Mouse (Mus musculus): ENCODE data around the gene Spata13. TPM values are rescaled to one million over a fixed set of nuclear protein-coding genes. Genes with fewer than 3 reads are reported as not detected.

Gene Spata13
- polyA plus RNA-seq, 1 experiment from 2014 or later, result 11.2 TPM

GRCm38 (mm10) chr14:60686733-60687132 is 52.9 kb downstream of the Spata13 start:
- Histone ChIP-seq H3K27me3 (ENCODE audit: control insufficient read depth, insufficient read depth, low read length) (no peaks in the 10 kb centered on the region), H3K9me3 (ENCODE audit: control insufficient read depth, low read length) (no peaks in the 10 kb centered on the region), H3K27ac (replicated peaks) (no peak overlapping the region; the same call in 1 of the 2 replicates), H3K4me1 (replicated peaks; ENCODE audit: control insufficient read depth, insufficient read depth) (peaks cover 5% of the 10 kb centered on the region), H3K4me2 (replicated peaks; ENCODE audit: low read depth) (no peak overlapping the region), H3K9ac (ENCODE audit: low read length) (no peak overlapping the region), H3K4me3 (ENCODE audit: low read depth, low read length) (no peak overlapping the region), H3K36me3 (ENCODE audit: control insufficient read depth, insufficient read depth, low read length) (no peaks in the 10 kb centered on the region)
- WGBS, result 85% methylated on average over 11 of the region's 11 CpGs
- TF ChIP-seq EP300 (optimal IDR thresholded peaks at IDR 0.05) (no peak), CTCF (IDR thresholded peaks at IDR 0.05; ENCODE audit: low read depth) (no peak)
- DNase-seq (ENCODE audit: low spot score), result no peak
- ATAC-seq (ENCODE audit: low FRiP score, low TSS enrichment), result no peak

- Histone ChIP-seq H3K36me3 (ENCODE audit: control insufficient read depth, insufficient read depth, low read length) (no peaks in the 10 kb centered on the region), H3K4me3 (ENCODE audit: low read depth, low read length) (no peak overlapping the region), H3K4me1 (replicated peaks; ENCODE audit: control insufficient read depth, insufficient read depth) (peaks cover 3% of the 10 kb centered on the region), H3K4me2 (replicated peaks; ENCODE audit: low read depth) (0 out of 2 replicates have a peak overlapping the region, but pooled peaks have one; percentile 1), H3K9ac (ENCODE audit: low read length) (no peak overlapping the region), H3K9me3 (ENCODE audit: control insufficient read depth, low read length) (no peaks in the 10 kb centered on the region), H3K27ac (replicated peaks) (no peak overlapping the region; the same call in 1 of the 2 replicates), H3K27me3 (ENCODE audit: control insufficient read depth, insufficient read depth, low read length) (no peaks in the 10 kb centered on the region)
- 56% methylated on average over 7 of the region's 7 CpGs for WGBS
- ATAC-seq (ENCODE audit: low FRiP score, low TSS enrichment), result no peak
- no peak for DNase-seq (ENCODE audit: low spot score)
- TF ChIP-seq CTCF (IDR thresholded peaks at IDR 0.05; ENCODE audit: low read depth), result no peak
- no peak for TF ChIP-seq EP300 (optimal IDR thresholded peaks at IDR 0.05)
Measured at GRCm38 (mm10) chr14:60687241-60687640, 53.4 kb downstream of the Spata13 start.

- peak; percentile 62 for DNase-seq (ENCODE audit: low spot score)
- Histone ChIP-seq H3K9ac (ENCODE audit: low read length) (no peak overlapping the region), H3K4me3 (ENCODE audit: low read depth, low read length) (no peak overlapping the region), H3K27me3 (ENCODE audit: control insufficient read depth, insufficient read depth, low read length) (no peaks in the 10 kb centered on the region), H3K4me1 (replicated peaks; ENCODE audit: control insufficient read depth, insufficient read depth) (no peaks in the 10 kb centered on the region), H3K9me3 (ENCODE audit: control insufficient read depth, low read length) (no peaks in the 10 kb centered on the region), H3K4me2 (replicated peaks; ENCODE audit: low read depth) (no peak overlapping the region), H3K27ac (replicated peaks) (no peak overlapping the region), H3K36me3 (ENCODE audit: control insufficient read depth, insufficient read depth, low read length) (no peaks in the 10 kb centered on the region)
- ATAC-seq (ENCODE audit: low FRiP score, low TSS enrichment), result peak; percentile 62; the same call in 1 of the 2 replicates
- WGBS, result 42% methylated on average over 7 of the region's 7 CpGs
- TF ChIP-seq CTCF (IDR thresholded peaks at IDR 0.05; ENCODE audit: low read depth) (peak; percentile 85), EP300 (optimal IDR thresholded peaks at IDR 0.05) (no peak)
Measured at GRCm38 (mm10) chr14:60688509-60689205, 54.9 kb downstream of the Spata13 start.

- Histone ChIP-seq H3K4me2 (replicated peaks; ENCODE audit: low read depth) (no peak overlapping the region), H3K9ac (ENCODE audit: low read length) (no peak overlapping the region), H3K36me3 (ENCODE audit: control insufficient read depth, insufficient read depth, low read length) (no peaks in the 10 kb centered on the region), H3K9me3 (ENCODE audit: control insufficient read depth, low read length) (no peaks in the 10 kb centered on the region), H3K4me1 (replicated peaks; ENCODE audit: control insufficient read depth, insufficient read depth) (no peaks in the 10 kb centered on the region), H3K4me3 (ENCODE audit: low read depth, low read length) (no peak overlapping the region), H3K27ac (replicated peaks) (no peak overlapping the region), H3K27me3 (ENCODE audit: control insufficient read depth, insufficient read depth, low read length) (no peaks in the 10 kb centered on the region)
- TF ChIP-seq EP300 (optimal IDR thresholded peaks at IDR 0.05) (no peak), CTCF (IDR thresholded peaks at IDR 0.05; ENCODE audit: low read depth) (no peak)
- no peak for ATAC-seq (ENCODE audit: low FRiP score, low TSS enrichment)
- 90% methylated on average over 5 of the region's 5 CpGs for WGBS
- no peak for DNase-seq (ENCODE audit: low spot score)
Measured at GRCm38 (mm10) chr14:60689768-60690167, 56.0 kb downstream of the Spata13 start.

- no peak for TF ChIP-seq CTCF (IDR thresholded peaks at IDR 0.05; ENCODE audit: low read depth)
- no peak for TF ChIP-seq EP300 (optimal IDR thresholded peaks at IDR 0.05)
- H3K4me1 ChIP-seq (replicated peaks; ENCODE audit: control insufficient read depth, insufficient read depth), result no peaks in the 10 kb centered on the region
- no peak overlapping the region for H3K4me2 ChIP-seq (replicated peaks; ENCODE audit: low read depth)
- no peak overlapping the region for H3K4me3 ChIP-seq (ENCODE audit: low read depth, low read length)
- no peak for ATAC-seq (ENCODE audit: low FRiP score, low TSS enrichment)
- 85% methylated on average over 7 of the region's 7 CpGs for WGBS
- DNase-seq (ENCODE audit: low spot score), result no peak
- H3K36me3 ChIP-seq (ENCODE audit: control insufficient read depth, insufficient read depth, low read length), result no peaks in the 10 kb centered on the region
- no peaks in the 10 kb centered on the region for H3K9me3 ChIP-seq (ENCODE audit: control insufficient read depth, low read length)
- no peak overlapping the region for H3K27ac ChIP-seq (replicated peaks)
- H3K27me3 ChIP-seq (ENCODE audit: control insufficient read depth, insufficient read depth, low read length), result no peaks in the 10 kb centered on the region
- H3K9ac ChIP-seq (ENCODE audit: low read length), result no peak overlapping the region
Measured at GRCm38 (mm10) chr14:60690631-60691030, 56.8 kb downstream of the Spata13 start.

- no peaks in the 10 kb centered on the region for H3K4me1 ChIP-seq (replicated peaks; ENCODE audit: control insufficient read depth, insufficient read depth)
- H3K9me3 ChIP-seq (ENCODE audit: control insufficient read depth, low read length), result no peaks in the 10 kb centered on the region
- peak overlapping the region; percentile 53; the same call in 1 of the 2 replicates for H3K27ac ChIP-seq (replicated peaks)
- no peaks in the 10 kb centered on the region for H3K27me3 ChIP-seq (ENCODE audit: control insufficient read depth, insufficient read depth, low read length)
- no peak overlapping the region; the same call in 1 of the 2 replicates for H3K9ac ChIP-seq (ENCODE audit: low read length)
- H3K36me3 ChIP-seq (ENCODE audit: control insufficient read depth, insufficient read depth, low read length), result no peaks in the 10 kb centered on the region
- no peak overlapping the region for H3K4me2 ChIP-seq (replicated peaks; ENCODE audit: low read depth)
- ATAC-seq (ENCODE audit: low FRiP score, low TSS enrichment) (no peak), DNase-seq (ENCODE audit: low spot score) (no peak)
- TF ChIP-seq CTCF (IDR thresholded peaks at IDR 0.05; ENCODE audit: low read depth), result no peak
- TF ChIP-seq EP300 (optimal IDR thresholded peaks at IDR 0.05), result no peak
- H3K4me3 ChIP-seq (ENCODE audit: low read depth, low read length), result no peak overlapping the region
- 34% methylated on average over 11 of the region's 11 CpGs for WGBS
Measured at GRCm38 (mm10) chr14:60693122-60693536, 59.3 kb downstream of the Spata13 start.
